Mouse (Mus musculus) testis, adult 2 months (tissue): Measurements from ENCODE around the gene Mcpt8.

Experiments
- CTCF ChIP-seq: fragments of 200-500 bp; IDR thresholded peaks from 2 replicates; pipeline ENCODE4 v1.5.1; 2012; ENCODE audit warnings: low read depth, mild to moderate bottlenecking, inconsistent platforms, low read length, moderate library complexity; ENCODE audit not compliant: control insufficient read depth, insufficient read depth, insufficient replicate concordance
- POLR2A ChIP-seq: fragments of 200-500 bp; IDR thresholded peaks from 2 replicates; pipeline ENCODE4 v1.6.1; 2012; ENCODE audit warnings: low read depth, mild to moderate bottlenecking, inconsistent platforms, low read length, moderate library complexity; ENCODE audit not compliant: control insufficient read depth

DNA sequence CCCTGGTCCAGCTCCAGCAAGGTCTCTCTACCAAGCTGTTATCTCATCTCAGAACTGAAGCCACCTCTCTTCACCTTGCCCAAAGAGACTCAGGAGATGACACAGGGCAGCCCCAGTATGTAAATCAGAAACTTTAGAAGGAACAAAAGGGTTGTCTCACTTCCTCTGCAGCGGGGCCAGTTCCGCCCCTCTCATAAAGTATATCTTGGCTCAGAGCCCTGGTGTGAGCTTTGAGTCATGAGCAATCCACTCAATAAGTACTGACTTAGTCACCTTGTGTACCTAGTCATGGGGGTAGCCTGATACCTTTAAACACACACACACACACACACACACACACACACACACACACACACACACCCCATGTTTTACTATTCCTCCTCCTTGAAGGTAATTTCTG is 50.6 kb downstream of the Mcpt8 start:
- TF ChIP-seq POLR2A (no peak), CTCF (no peak)
